Mouse (Mus musculus): ENCODE measurements around the gene Fuca2. TPM values are rescaled to one million over a fixed set of nuclear protein-coding genes. Genes with fewer than 3 reads are reported as not detected.

Fuca2 gene
- total RNA-seq, 2 experiments from 2014 or later = 243 to 271 TPM

- no peak for DNase-seq
- intact Hi-C loops (cut with DNase I) = no loop called here
These were observed 22.5 kb downstream of the Fuca2 start for GRCm38 (mm10) chr10:13521857-13522256.

GRCm38 (mm10) chr10:13528155-13528554 lies 28.8 kb downstream of the Fuca2 start:
- no peak for DNase-seq
- intact Hi-C loops (cut with DNase I) = no loop called here

- DNase-seq = peak; percentile 20 to 36
- intact Hi-C loops (cut with DNase I) = loop anchor here (10.0 kb wide), 1 partner anchor 450 kb away; no protein-coding TSS in a partner anchor
These were observed 35.4 kb downstream of the Fuca2 start for GRCm38 (mm10) chr10:13534751-13535150.

DNA sequence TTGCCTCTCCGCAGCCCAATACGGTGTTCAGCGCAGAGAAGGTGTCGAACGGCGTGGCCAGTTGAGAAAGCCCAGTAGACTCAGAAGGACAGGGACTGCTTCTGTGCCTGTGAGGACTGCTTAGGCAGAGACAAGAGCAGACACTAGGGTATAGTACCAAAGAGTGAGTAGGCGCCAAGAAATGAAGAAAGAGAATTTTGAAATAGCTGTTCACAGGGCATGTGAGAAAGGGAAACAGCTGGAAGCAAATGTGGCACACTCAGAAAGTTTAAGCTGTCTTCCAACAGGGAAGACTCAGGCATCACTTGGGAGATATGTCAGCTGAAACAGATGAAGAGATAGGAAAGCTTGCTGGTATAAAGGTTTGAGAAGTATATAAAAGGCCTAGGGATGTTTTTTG lies 37.4 kb downstream of the Fuca2 start:
- intact Hi-C loops (cut with DNase I) = loop anchor here (10.0 kb wide), 1 partner anchor 452 kb away; no protein-coding TSS in a partner anchor
- DNase-seq = no peak

GRCm38 (mm10) chr10:13539769-13540333 lies 40.5 kb downstream of the Fuca2 start:
- no peak for DNase-seq
- intact Hi-C loops (cut with DNase I) = loop anchor here (10.0 kb wide), 1 partner anchor 455 kb away; no protein-coding TSS in a partner anchor

DNA sequence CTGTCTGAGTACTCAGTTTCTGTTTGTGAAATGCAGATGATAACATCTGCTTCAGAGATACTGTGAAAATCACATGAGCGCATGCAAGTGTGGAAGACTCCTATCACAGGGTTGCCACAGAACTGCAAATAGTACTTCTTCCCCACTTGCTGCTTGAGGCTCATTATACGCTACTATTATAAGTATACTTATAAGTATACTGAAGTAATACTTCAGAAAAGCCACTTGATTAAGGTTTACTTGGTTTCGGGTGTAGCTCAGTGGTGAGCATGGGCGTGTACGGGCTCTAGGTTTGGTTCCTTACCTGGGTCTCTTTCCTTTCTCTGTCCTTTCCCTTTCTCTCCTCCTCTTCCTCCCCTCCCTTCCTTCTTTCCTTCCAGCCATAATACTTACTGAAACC lies 42.4 kb downstream of the Fuca2 start:
- DNase-seq = no peak
- intact Hi-C loops (cut with DNase I) = no loop called here

DNA sequence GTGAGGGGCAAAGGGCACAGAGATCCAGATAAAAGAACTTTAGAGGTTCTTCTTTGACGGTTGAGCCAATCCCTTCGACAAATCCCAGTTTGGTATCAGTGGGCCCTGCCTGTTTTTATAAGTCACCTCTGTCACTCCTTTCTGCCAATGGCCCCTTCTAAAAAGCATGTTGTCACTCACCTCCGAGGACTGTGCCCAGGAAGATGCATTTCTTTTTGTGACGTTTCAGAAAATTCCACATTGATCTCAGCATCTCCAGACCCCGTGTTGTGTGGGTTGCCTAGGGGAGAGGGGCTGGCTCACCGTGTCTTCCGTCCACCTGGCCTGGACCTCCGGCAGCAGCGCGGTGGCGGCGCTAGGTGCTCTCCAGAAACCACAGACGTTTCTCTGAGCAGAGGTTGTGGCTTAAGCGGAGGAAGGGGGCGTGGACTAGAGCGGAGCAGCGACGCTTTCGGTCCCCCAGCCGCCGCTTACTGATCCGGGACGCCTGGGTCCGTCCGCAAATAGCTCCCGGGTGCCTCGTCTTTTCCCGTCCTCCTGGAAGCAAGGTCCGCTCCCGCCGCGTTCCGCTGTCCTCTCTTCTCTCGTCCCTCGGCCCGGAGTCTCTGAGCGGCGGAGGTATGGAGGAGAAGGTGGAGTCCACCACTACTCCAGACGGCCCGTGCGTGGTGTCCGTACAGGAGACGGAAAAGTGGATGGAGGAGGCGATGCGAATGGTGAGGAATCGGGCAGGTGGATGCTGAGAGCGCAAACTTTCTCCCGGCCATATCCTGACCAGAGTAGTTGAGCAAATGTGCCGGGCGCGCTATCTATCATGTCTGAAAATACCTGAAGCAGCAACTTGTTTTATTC lies 53.5 kb downstream of the Fuca2 start, which contains the start of the genes Adat2 and Pex3:
Adat2 (plus strand) TSS at position 249 of the 852 bp plus-strand sequence.
Pex3 (minus strand) TSS at position 497 of the 852 bp plus-strand sequence.
- DNase-seq = peak; percentile 91 to 92
- intact Hi-C loops (cut with DNase I) = no loop called here

GRCm38 (mm10) chr10:13553498-13553985 lies 54.2 kb downstream of the Fuca2 start:
- intact Hi-C loops (cut with DNase I) = no loop called here
- DNase-seq = no peak

DNA sequence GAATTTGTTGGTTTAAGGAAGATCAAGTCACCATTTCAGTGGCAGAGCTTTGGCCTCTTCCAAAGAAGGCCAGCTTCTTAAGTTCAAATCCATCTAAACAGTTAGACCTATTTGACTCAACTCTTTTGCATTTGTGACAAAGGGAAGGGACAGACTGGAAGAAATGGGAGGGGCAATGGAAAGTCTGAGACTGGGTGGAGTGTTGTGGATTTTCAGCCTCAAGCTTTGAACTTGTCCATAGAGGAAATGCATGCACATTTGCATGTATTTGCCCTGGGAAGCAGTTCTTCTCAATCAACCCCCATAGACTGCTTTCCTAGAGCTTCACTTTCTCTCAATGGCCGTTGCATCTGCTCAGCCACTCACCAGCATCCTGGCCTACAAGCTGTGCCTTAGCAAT lies 55.0 kb downstream of the Fuca2 start:
- intact Hi-C loops (cut with DNase I) = no loop called here
- DNase-seq = no peak

DNA sequence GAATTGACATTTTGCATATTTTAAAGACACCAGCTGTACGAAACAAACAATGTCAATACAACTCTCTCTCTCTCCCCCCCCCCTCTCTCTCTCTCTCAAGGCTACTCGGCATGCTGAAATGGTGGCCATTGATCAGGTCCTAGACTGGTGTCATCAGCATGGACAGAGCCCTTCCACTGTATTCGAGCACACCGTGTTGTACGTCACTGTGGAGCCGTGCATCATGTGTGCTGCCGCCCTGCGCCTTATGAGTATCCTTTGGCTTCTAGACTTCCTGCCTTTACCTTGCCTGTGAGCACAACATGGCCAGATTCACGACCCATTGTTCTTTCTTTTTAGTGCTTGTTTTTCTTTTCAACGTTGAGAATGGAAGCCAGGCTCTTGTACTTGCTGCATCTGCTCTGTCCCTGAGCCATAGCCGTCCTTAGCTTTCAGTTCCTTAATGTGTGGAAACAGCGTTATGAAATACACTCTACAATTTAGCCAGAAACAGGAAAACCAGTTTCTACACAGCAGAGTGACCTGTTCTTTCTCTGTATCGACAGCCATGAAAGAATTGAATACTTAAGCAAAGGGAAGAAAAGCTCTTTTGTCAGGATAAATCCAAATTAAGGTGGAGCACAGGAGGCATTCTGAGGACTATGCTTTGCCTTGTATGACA lies 60.8 kb downstream of the Fuca2 start:
- intact Hi-C loops (cut with DNase I) = loop anchor here (5.0 kb wide), 1 partner anchor 307 kb away; the partner anchor contains the start of gene Aig1
- DNase-seq = no peak

DNA sequence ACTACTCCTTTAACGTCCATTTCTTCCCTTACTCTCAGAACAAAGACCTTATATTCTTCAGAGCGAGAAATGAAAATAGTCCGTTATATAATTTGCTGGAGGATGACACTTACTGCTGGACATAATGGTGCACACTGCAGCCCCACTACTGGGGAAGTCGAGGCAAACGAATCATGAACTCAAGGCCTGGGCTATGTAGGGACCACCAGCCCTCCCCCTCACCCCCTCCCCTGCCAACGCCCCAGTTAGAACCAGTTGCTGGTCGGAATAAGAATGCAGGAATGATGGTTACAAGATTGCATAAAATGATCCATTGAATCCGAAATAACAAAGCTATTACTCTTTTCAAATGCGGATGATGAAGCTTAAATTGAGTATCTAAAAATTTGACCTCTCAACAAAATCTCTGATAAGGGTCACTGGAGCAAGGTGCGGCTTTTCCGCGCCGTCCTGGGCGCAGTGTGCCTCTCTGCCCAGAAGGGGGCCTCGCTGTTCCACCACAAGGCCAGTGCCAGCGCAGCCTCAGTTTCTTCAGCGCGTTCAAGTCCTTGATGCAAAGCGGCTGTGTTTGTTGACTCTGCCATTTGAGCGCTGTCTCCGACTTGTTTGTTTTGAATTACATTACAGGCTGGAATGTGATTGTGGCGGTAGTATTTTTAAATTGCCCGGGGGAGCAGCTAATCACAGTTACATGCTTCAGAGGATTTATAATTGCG lies 65.2 kb downstream of the Fuca2 start:
- intact Hi-C loops (cut with DNase I) = loop anchor here (1.0 to 5.0 kb wide), 6 partner anchors 303 to 826 kb away; partner anchors contain the start of genes Aig1 and Hivep2
- peak; percentile 69 to 78 for DNase-seq

- intact Hi-C loops (cut with DNase I) = loop anchor here (2.0 to 5.0 kb wide), 4 partner anchors 402 to 826 kb away; partner anchors contain the start of gene Hivep2
- DNase-seq = no peak
These were observed 65.7 kb downstream of the Fuca2 start for GRCm38 (mm10) chr10:13565080-13565448.

DNA sequence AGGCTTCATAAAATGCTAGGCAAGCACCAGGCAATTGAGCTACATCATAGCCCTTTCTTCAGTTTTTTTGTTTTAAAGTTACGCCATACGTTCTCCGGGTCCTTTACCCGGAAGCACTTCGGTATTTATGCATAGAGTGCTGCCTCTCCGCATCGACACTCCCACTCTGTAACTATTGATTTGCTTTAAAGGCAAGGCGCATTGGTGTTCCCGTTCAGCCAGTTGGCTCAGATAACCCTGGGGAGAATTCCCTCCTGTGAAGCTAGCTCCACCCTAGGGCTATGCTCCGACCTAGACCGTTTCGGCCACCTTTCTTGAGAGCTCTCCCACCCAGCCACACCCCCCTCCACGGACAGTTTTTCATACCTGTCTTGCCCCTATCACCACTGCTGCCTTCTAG lies 67.1 kb downstream of the Fuca2 start:
- no peak for DNase-seq
- intact Hi-C loops (cut with DNase I) = loop anchor here (5.0 kb wide), 1 partner anchor 521 kb away; no protein-coding TSS in a partner anchor

Other genes starting within 250 kb of the Fuca2 start
- 10 to 100 TPM; 45.6 to 45.8 TPM for gene Phactr2, start 25.1 kb upstream of the Fuca2 start, total RNA-seq (2021)
- gene Adat2, start 53.4 kb downstream of the Fuca2 start, total RNA-seq (2021) = 1 to 10 TPM; 2.7 to 2.9 TPM
- gene Pex3, start 53.6 kb downstream of the Fuca2 start, total RNA-seq (2021) = 10 to 100 TPM; 16.7 to 21.5 TPM

Measured in heart, postnatal 36 days (tissue).